Mouse (Mus musculus): ENCODE results near the gene Stac2. TPM values are rescaled to one million over a fixed set of nuclear protein-coding genes. Genes with fewer than 3 reads are reported as not detected.

Gene Stac2
- total and polyA plus RNA-seq, 2 experiments = not detected

DNA sequence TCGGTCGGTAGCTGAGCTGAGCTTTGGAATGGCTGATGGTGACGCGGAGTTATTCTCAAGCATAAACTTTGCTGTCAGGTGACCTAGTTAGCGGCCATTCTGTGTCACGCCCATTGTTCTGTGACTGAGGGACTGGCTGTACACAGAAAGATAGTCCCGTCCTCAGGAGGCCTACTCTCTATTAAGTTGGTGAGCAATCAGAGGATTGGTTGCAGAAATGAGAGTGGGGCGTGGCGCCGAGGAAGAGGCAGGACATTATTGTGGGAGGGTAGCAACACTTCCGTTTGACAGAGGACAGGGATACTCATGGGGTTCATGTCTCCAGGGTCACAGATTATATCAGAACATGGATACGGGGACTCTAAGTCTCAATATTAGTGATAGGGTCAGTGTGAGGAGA, 12.9 kb upstream of the Stac2 start:
- no peaks in the 10 kb centered on the region for H3K79me2 ChIP-seq (ENCODE audit: control insufficient read depth, insufficient read depth, low read length)
- no peak overlapping the region for H3K9ac ChIP-seq (ENCODE audit: low read depth, low read length)
- H3K4me1 ChIP-seq (ENCODE audit: control insufficient read depth, insufficient read depth, low read length) = no peaks in the 10 kb centered on the region
- H3K4me3 ChIP-seq (ENCODE audit: insufficient read depth, low read depth, low read length) = no peak overlapping the region
- DNase-seq (ENCODE audit: extremely low read depth, low read depth, low spot score) = no peak
- no peak overlapping the region for H3K27ac ChIP-seq (replicated peaks; ENCODE audit: insufficient read depth, low read depth, low read length)
- TF ChIP-seq POLR2A (IDR thresholded peaks at IDR 0.05; ENCODE audit: extremely low read depth, insufficient read depth, low read length) (no peak), CTCF (IDR thresholded peaks at IDR 0.05; ENCODE audit: low read depth, low read length) (no peak)
- no peaks in the 10 kb centered on the region for H3K27me3 ChIP-seq (ENCODE audit: control insufficient read depth, insufficient read depth, low read length)
- 91% methylated on average over 12 of the region's 12 CpGs for WGBS
- H3K36me3 ChIP-seq (ENCODE audit: control insufficient read depth, insufficient read depth, low read length) = no peaks in the 10 kb centered on the region

DNA sequence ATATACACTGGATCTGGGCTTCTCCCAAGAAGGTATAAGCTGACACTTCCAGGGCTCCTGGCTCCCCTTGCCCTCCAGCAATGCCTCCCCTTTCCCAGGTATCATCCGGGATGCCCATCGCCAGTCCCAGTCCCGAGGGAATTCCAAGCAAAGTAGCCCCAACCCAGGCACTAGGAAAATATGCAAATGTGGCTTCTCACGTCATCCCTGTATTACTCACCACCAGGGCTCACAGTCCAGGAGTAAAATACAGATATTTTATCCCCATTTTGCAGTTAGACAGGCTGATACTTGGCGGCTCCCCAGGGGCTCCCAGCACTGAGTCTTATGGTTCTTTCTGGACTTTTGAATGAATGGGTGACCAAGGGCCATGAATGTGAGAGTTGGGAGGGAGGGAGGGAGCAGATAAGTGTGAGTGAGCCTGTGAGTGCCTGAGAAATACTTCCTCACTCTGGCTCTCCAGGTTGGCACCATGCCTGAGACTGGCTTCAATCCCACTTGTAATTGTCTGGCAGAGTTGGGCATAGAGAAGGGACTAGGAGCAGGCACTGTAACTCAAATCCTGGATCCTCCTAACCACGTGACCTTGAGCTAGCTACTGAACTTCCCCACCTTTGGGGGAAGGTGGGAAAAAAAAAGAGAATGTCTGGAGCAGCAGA, 8.8 kb upstream of the Stac2 start:
- 67% methylated on average over 6 of the region's 6 CpGs for WGBS
- Histone ChIP-seq H3K9ac (ENCODE audit: low read depth, low read length) (no peak overlapping the region), H3K27me3 (ENCODE audit: control insufficient read depth, insufficient read depth, low read length) (no peaks in the 10 kb centered on the region), H3K79me2 (ENCODE audit: control insufficient read depth, insufficient read depth, low read length) (no peaks in the 10 kb centered on the region), H3K36me3 (ENCODE audit: control insufficient read depth, insufficient read depth, low read length) (no peaks in the 10 kb centered on the region), H3K4me1 (ENCODE audit: control insufficient read depth, insufficient read depth, low read length) (no peaks in the 10 kb centered on the region), H3K4me3 (ENCODE audit: insufficient read depth, low read depth, low read length) (no peak overlapping the region), H3K27ac (replicated peaks; ENCODE audit: insufficient read depth, low read depth, low read length) (no peak overlapping the region)
- DNase-seq (ENCODE audit: extremely low read depth, low read depth, low spot score) = no peak
- TF ChIP-seq CTCF (IDR thresholded peaks at IDR 0.05; ENCODE audit: low read depth, low read length) = no peak
- no peak for TF ChIP-seq POLR2A (IDR thresholded peaks at IDR 0.05; ENCODE audit: extremely low read depth, insufficient read depth, low read length)

DNA sequence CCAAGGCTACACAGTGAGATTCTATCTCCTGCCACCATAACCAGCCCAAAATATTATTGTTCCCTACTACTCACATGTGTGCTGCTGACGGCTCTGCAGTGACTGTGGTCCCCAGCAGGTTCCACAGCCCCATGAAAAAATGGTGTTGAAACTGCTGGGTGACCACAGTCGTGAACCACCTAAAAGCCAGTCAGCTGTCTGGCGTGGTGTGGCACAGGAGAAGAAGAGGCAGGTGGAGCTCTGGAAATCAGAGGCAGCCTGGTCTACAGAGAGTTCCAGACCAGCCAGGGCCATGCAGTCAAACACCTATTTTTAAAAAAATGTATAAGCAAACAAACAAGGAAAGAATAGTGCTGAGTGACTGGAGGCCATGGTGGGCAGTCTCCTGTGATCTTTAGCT, 8.2 kb upstream of the Stac2 start:
- TF ChIP-seq CTCF (IDR thresholded peaks at IDR 0.05; ENCODE audit: low read depth, low read length) (no peak), POLR2A (IDR thresholded peaks at IDR 0.05; ENCODE audit: extremely low read depth, insufficient read depth, low read length) (no peak)
- no peak overlapping the region for H3K4me3 ChIP-seq (ENCODE audit: insufficient read depth, low read depth, low read length)
- 83% methylated on average over 3 of the region's 3 CpGs for WGBS
- no peaks in the 10 kb centered on the region for H3K27me3 ChIP-seq (ENCODE audit: control insufficient read depth, insufficient read depth, low read length)
- DNase-seq (ENCODE audit: extremely low read depth, low read depth, low spot score) = no peak
- no peak overlapping the region for H3K27ac ChIP-seq (replicated peaks; ENCODE audit: insufficient read depth, low read depth, low read length)
- H3K4me1 ChIP-seq (ENCODE audit: control insufficient read depth, insufficient read depth, low read length) = no peaks in the 10 kb centered on the region
- H3K36me3 ChIP-seq (ENCODE audit: control insufficient read depth, insufficient read depth, low read length) = no peaks in the 10 kb centered on the region
- H3K9ac ChIP-seq (ENCODE audit: low read depth, low read length) = no peak overlapping the region
- no peaks in the 10 kb centered on the region for H3K79me2 ChIP-seq (ENCODE audit: control insufficient read depth, insufficient read depth, low read length)

DNA sequence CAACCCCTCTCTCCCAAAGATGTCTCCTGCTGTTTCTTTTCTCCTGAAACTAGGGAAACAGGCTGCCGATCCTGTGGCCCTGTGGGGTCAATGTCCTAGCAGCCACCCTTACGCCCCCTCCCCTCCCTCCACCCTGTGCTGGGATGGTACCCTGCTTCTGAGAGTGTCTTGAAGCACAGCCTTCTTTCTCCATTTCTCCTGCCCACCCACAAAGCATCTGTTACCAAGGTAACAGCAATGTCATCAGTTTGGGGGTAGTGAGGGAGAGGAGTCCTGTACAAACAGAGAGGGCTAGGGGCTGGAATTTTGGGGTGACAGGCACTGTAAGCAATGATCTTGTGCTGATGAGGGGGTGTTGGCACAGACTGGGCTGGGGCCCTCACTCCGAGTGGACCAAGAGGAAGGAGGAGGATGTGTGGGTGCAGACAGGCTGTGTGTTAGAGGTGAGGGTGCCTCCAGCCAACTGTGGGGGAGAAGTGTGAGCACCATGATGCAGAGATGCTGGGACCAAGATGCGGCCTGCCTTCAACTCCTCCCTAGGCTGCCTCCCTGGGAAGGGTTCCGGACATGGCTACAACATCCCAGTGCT, 6.9 kb upstream of the Stac2 start:
- H3K79me2 ChIP-seq (ENCODE audit: control insufficient read depth, insufficient read depth, low read length) = no peaks in the 10 kb centered on the region
- no peaks in the 10 kb centered on the region for H3K4me1 ChIP-seq (ENCODE audit: control insufficient read depth, insufficient read depth, low read length)
- no peak overlapping the region for H3K4me3 ChIP-seq (ENCODE audit: insufficient read depth, low read depth, low read length)
- TF ChIP-seq CTCF (IDR thresholded peaks at IDR 0.05; ENCODE audit: low read depth, low read length) (no peak), POLR2A (IDR thresholded peaks at IDR 0.05; ENCODE audit: extremely low read depth, insufficient read depth, low read length) (no peak)
- no peaks in the 10 kb centered on the region for H3K36me3 ChIP-seq (ENCODE audit: control insufficient read depth, insufficient read depth, low read length)
- no peak for DNase-seq (ENCODE audit: extremely low read depth, low read depth, low spot score)
- H3K27ac ChIP-seq (replicated peaks; ENCODE audit: insufficient read depth, low read depth, low read length) = no peak overlapping the region
- H3K9ac ChIP-seq (ENCODE audit: low read depth, low read length) = no peak overlapping the region
- 77% methylated on average over 5 of the region's 5 CpGs for WGBS
- 0 out of 2 replicates have a peak, but pooled peaks cover 3% of the 10 kb centered on the region for H3K27me3 ChIP-seq (ENCODE audit: control insufficient read depth, insufficient read depth, low read length)

DNA sequence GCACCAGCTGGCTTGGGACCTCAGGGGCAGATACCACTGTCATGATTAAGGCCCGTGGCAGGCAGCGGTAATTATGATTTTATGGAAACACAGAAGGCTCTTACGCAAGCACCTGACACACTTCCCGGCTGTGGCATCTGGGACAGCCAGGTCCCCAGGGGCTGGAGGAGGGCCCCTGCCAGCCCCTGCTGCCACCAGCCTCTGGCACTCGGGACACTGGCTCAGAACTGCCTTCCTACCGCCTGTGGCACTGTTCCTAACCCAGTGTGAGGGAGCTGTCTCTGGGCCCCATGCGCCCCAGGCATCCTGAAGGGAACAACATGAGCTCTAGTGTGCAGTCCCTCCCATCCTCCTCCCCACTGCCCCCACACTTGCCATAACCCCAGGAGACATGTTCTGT, 6.4 kb upstream of the Stac2 start:
- no peak overlapping the region for H3K4me3 ChIP-seq (ENCODE audit: insufficient read depth, low read depth, low read length)
- no peaks in the 10 kb centered on the region for H3K79me2 ChIP-seq (ENCODE audit: control insufficient read depth, insufficient read depth, low read length)
- DNase-seq (ENCODE audit: extremely low read depth, low read depth, low spot score) = no peak
- H3K9ac ChIP-seq (ENCODE audit: low read depth, low read length) = no peak overlapping the region
- H3K4me1 ChIP-seq (ENCODE audit: control insufficient read depth, insufficient read depth, low read length) = no peaks in the 10 kb centered on the region
- 70% methylated on average over 7 of the region's 7 CpGs for WGBS
- H3K27me3 ChIP-seq (ENCODE audit: control insufficient read depth, insufficient read depth, low read length) = 0 out of 2 replicates have a peak, but pooled peaks cover 3% of the 10 kb centered on the region
- TF ChIP-seq POLR2A (IDR thresholded peaks at IDR 0.05; ENCODE audit: extremely low read depth, insufficient read depth, low read length) (no peak), CTCF (IDR thresholded peaks at IDR 0.05; ENCODE audit: low read depth, low read length) (no peak)
- no peaks in the 10 kb centered on the region for H3K36me3 ChIP-seq (ENCODE audit: control insufficient read depth, insufficient read depth, low read length)
- H3K27ac ChIP-seq (replicated peaks; ENCODE audit: insufficient read depth, low read depth, low read length) = no peak overlapping the region

DNA sequence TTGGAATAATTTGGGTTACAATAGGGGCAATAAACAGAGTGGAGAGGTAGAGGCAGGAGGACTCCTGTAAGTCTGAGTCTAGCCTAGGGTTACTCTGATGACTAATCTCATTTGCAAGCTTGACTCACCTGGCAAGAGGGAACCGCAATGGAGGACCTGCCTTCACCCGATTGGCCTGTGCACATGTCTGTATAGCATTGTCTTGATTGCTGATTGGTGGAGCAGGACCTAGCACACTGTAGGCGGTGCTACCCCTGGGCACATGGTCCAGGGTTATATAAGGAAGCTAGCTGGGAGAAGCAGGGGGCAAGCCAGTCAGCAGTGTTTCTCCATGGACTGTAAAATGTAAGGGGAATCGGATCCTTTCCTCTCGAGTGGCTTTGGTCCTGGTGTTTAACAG, 4.7 kb upstream of the Stac2 start:
- Histone ChIP-seq H3K4me1 (ENCODE audit: control insufficient read depth, insufficient read depth, low read length) (no peaks in the 10 kb centered on the region), H3K36me3 (ENCODE audit: control insufficient read depth, insufficient read depth, low read length) (no peaks in the 10 kb centered on the region), H3K27ac (replicated peaks; ENCODE audit: insufficient read depth, low read depth, low read length) (no peak overlapping the region), H3K27me3 (ENCODE audit: control insufficient read depth, insufficient read depth, low read length) (peaks cover 7% of the 10 kb centered on the region; the same call in 1 of the 2 replicates), H3K4me3 (ENCODE audit: insufficient read depth, low read depth, low read length) (no peak overlapping the region), H3K9ac (ENCODE audit: low read depth, low read length) (no peak overlapping the region), H3K79me2 (ENCODE audit: control insufficient read depth, insufficient read depth, low read length) (no peaks in the 10 kb centered on the region)
- TF ChIP-seq POLR2A (IDR thresholded peaks at IDR 0.05; ENCODE audit: extremely low read depth, insufficient read depth, low read length) = no peak
- TF ChIP-seq CTCF (IDR thresholded peaks at IDR 0.05; ENCODE audit: low read depth, low read length) = no peak
- no peak for DNase-seq (ENCODE audit: extremely low read depth, low read depth, low spot score)
- WGBS = 84% methylated on average over 5 of the region's 5 CpGs
